Mouse (Mus musculus): ENCODE data around the gene Abcf3. TPM values are rescaled to one million over a fixed set of nuclear protein-coding genes. Genes with fewer than 3 reads are reported as not detected.

Abcf3 gene
- polyA plus RNA-seq (2017; shearing (Covaris generic)) = 84.1 TPM

DNA sequence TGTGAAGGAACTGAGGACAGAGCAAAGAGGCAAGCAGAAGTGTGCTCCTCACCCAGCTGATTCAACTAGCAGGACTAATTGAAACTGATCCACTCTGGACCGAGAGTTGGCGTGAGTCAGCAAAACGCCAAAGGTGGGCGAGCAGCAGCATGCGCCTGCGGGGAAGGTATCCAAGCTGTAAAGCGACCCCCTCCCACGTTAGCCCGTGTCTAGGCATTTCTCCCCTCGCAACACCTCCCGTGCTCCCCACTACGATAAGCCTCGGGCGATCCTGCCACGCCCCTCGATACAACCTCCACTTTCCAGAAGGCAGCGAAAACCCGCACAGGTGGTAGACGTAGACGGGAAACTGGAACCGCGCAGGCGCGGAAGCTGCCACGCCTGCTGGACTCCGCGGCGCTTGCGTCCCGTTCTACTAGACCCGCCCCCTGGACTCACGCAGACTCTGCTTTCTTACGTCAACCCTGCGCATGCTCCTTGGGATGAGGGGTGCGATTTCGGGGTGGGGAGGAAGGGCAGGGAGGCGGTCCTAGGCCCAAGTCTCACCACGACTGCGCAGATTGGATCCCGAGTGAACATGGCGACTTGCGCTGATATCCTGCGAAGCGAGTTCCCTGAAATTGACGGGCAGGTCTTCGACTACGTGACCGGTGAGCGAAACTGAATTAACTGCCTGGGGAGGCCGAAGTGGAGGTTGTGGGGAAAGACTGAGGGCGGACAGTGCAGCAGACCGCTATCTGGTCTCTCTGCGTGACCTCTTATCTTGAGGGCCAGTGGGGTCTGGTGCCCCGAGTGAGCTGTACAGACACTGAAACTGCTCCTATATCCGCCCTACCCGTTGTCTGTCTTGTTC is at the start of gene Abcf3:
Gene Abcf3, plus strand, starts transcription at position 482 of the 853 bp plus-strand sequence.

DNA sequence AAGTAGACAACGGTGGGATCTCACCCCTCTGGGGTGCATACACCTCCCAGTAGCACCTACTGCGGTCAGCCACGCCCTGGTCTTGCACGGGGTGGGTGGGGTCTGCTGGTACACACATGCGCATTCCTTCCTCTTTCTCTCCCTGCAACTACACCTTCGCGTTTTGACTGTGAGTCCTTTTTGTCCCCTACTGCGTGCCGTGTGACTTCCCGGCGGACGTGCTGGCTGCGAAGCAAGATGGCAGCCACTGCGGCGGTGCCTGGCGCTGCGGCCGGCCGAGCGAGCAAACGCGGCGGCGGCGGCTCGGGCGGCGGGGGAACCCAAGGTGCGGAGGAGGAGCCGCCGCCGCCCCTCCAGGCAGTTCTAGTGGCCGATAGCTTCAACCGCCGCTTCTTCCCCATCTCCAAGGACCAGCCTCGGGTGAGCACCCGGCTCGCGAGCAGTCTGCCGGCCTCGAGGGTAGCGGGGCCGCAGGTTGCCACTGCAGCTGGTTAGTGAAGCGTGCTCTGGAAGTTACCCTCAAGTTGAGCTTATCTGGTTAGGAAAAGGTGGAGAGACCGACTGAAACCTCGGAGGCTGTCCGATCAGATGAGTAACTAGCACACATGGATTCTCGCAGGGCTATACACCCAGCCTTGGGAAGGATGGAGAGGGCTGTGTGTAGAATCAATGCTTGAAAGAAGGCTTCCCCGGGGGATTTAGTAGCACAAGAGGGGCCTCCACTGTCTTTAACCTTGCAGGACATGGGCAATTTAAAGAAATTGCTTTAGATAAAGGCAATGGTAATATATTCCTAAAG is 49.5 kb upstream of the Abcf3 start, which contains the start of gene Eif2b5:
Gene Eif2b5, plus strand, starts transcription at position 141 of the 799 bp plus-strand sequence.

DNA sequence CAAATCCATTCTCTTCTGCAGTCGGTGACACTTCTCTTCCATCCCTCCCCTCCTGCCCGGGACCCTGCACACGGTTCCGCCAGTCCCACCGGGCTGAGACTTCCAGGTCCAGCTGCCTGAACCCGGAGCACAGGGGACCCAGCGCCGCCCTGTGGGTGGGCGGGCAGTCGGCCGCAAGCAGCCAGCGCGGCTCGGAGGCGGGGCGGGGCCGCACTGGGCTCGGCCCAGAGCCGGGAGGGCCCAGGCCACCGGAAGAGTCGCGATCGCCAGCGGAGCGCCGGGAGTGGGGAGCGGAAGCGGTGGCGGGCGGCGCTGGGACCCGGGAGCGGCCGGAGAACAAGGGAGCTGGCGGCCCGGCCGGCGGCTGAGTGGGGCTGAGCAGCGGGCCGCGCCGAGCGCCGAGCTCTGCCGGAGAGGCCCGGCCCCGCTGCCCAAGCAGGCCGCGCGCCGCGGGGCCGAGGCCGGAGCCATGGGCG is 31.6 kb upstream of the Abcf3 start, which contains the start of gene Dvl3:
Gene Dvl3, plus strand, starts transcription at position 257 of the 476 bp plus-strand sequence.

DNA sequence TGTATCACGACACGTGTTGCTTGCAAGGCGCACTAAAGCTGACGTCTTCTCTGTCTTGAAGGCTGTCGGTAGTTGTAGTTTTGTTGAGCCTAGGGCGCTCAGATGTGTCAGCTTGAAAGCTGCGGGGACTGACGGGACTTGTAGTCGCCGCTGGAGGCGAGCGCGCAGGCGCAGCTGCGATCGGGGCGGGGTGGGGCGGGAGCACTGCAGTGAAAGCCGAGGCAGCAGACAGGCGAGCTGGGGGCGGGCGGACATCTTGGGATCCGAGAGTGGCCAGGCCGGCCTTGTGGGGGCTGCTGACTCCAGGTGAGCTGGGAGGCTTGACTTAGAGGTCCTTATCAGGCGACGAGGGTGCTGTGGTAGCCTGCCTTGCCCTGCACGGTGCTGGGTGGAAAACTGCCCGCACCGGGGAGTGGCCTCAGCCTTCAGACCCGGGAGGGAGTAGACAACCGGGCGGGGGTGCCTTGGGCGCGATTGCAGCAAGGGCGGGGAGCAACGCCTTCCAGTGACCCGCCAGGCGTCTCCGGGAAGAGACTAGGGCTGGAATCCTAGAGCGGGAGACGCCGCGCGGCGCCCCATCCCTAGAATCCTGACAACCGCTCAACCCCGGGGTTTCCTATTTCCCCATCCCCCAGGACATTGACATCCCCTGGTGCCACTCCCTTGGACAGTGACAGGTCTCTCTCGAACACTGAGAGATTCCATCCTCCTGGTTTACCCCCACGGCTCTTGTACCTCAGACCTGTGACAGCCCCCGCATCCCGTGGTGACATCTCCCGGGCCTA is 12.9 kb upstream of the Abcf3 start, which contains the start of gene Ap2m1:
Gene Ap2m1, plus strand, starts transcription at position 183 of the 785 bp plus-strand sequence.

DNA sequence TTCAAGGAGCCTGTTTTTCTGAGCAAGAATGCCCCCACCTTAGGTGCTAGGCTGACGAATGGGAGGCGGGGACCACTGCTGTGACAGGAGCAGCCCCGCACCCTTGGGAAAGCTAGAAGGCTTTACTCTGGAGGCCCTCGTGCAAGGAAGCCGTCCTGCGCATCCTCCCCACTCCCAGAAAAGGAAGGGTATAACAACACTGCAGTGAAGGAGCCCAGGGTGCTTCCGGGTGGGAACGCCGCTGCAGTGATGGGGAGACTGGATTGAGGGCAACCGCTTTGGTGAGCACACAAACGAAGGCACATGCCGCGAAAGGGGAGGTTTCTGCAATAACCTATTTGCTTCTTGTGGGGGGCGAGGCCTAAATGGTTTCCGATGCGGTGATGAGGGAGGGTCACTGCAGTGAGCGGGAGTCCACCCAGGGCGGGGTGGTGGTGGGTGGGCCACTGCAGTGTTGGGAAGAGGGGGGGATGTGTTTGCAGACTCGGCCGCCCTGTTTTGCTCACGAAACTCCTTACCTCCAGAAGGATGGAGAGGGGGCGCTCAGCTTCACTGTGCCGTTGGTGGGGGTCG is 41.1 kb downstream of the Abcf3 start, which contains the start of gene Vwa5b2:
Gene Vwa5b2, plus strand, starts transcription at position 106 of the 573 bp plus-strand sequence.

Other genes starting within 250 kb of the Abcf3 start
- gene Parl, start 246.2 kb upstream of the Abcf3 start, polyA plus RNA-seq (2017; shearing (Covaris generic)) = 72.9 TPM
- not detected for gene Cyp2ab1, start 223.2 kb upstream of the Abcf3 start, polyA plus RNA-seq (2017; shearing (Covaris generic))
- gene Abcc5, start 122.2 kb upstream of the Abcf3 start, polyA plus RNA-seq (2017; shearing (Covaris generic)) = 45.2 TPM
- gene Eif2b5, start 49.8 kb upstream of the Abcf3 start, polyA plus RNA-seq (2017; shearing (Covaris generic)) = 76.2 TPM
- gene Dvl3, start 31.6 kb upstream of the Abcf3 start, polyA plus RNA-seq (2017; shearing (Covaris generic)) = 22.0 TPM
- 394 TPM for gene Ap2m1, start 13.1 kb upstream of the Abcf3 start, polyA plus RNA-seq (2017; shearing (Covaris generic))
- 0.16 TPM for gene Vwa5b2, start 40.9 kb downstream of the Abcf3 start, polyA plus RNA-seq (2017; shearing (Covaris generic))
- gene Eef1akmt4, start 63.0 kb downstream of the Abcf3 start, polyA plus RNA-seq (2017; shearing (Covaris generic)) = 9.8 TPM
- gene Gm49333, start 63.0 kb downstream of the Abcf3 start, polyA plus RNA-seq (2017; shearing (Covaris generic)) = not detected
- gene Alg3, start 63.2 kb downstream of the Abcf3 start, polyA plus RNA-seq (2017; shearing (Covaris generic)) = 16.6 TPM
- gene Camk2n2, start 72.7 kb downstream of the Abcf3 start, polyA plus RNA-seq (2017; shearing (Covaris generic)) = not detected
- gene Ece2, start 81.3 kb downstream of the Abcf3 start, polyA plus RNA-seq (2017; shearing (Covaris generic)) = not detected
- gene Psmd2, start 103.1 kb downstream of the Abcf3 start, polyA plus RNA-seq (2017; shearing (Covaris generic)) = 175 TPM
- 147 TPM for gene Eif4g1, start 119.7 kb downstream of the Abcf3 start, polyA plus RNA-seq (2017; shearing (Covaris generic))
- 1.2 TPM for gene Fam131a, start 144.7 kb downstream of the Abcf3 start, polyA plus RNA-seq (2017; shearing (Covaris generic))
- gene Polr2h, start 169.1 kb downstream of the Abcf3 start, polyA plus RNA-seq (2017; shearing (Covaris generic)) = 50.7 TPM
- 4.6 TPM for gene Clcn2, start 169.2 kb downstream of the Abcf3 start, polyA plus RNA-seq (2017; shearing (Covaris generic))
- not detected for gene Chrd, start 184.6 kb downstream of the Abcf3 start, polyA plus RNA-seq (2017; shearing (Covaris generic))
- gene Thpo, start 185.9 kb downstream of the Abcf3 start, polyA plus RNA-seq (2017; shearing (Covaris generic)) = not detected

Data from naive thymus-derived CD4-positive, alpha-beta T cell, adult 5 months (primary cell).